Mouse (Mus musculus): ENCODE results near the gene Sptbn1. TPM values are rescaled to one million over a fixed set of nuclear protein-coding genes. Genes with fewer than 3 reads are reported as not detected.
"Not testable (repeated sequence)": the region's sequence is repeated elsewhere in the genome, so short reads cannot be mapped to it uniquely, and the experiment has no call there.

Sptbn1 gene
- polyA plus RNA-seq, 1 experiment, result 28.0 TPM

DNA sequence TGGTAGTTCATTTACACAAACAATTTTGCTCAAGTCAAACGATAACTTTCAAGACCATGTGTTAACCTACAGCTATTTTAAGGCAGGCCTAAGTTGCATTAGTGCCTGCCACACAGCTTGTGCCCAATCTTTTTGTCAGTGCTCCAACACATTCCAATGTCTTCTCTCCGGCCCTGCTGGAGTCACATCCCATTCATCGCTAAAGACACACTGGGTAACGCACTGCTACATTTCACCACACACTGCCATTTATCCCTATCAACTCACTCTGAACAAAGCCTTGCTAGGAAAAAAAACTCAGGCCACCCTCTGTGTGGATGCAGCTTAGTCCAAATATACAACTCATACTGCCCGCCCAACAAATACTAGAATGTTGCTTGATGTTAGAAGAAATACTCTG is 11.5 kb downstream of the Sptbn1 start:
- TF ChIP-seq CTCF (IDR thresholded peaks at IDR 0.05; ENCODE audit: extremely low read depth, insufficient read depth, insufficient read length, insufficient replicate concordance), result no peak
- TF ChIP-seq POLR2A (IDR thresholded peaks at IDR 0.05; ENCODE audit: low read depth, low read length), result no peak
- no peak for DNase-seq (ENCODE audit: low read depth in 1 of 2, low spot score in 2 of 2)
- Histone ChIP-seq H3K36me3 (ENCODE audit: control insufficient read depth, insufficient read depth, low read length) (no peaks in the 10 kb centered on the region), H3K27me3 (ENCODE audit: control insufficient read depth, insufficient read depth, low read length) (no peaks in the 10 kb centered on the region), H3K4me1 (ENCODE audit: control insufficient read depth, insufficient read depth, insufficient read length) (no peaks in the 10 kb centered on the region), H3K4me3 (ENCODE audit: extremely low read depth, insufficient read depth, insufficient read length) (no peak overlapping the region), H3K27ac (ENCODE audit: insufficient read depth, low read length) (no peak overlapping the region)
- WGBS, result 90% methylated on average over 5 of the region's 5 CpGs

DNA sequence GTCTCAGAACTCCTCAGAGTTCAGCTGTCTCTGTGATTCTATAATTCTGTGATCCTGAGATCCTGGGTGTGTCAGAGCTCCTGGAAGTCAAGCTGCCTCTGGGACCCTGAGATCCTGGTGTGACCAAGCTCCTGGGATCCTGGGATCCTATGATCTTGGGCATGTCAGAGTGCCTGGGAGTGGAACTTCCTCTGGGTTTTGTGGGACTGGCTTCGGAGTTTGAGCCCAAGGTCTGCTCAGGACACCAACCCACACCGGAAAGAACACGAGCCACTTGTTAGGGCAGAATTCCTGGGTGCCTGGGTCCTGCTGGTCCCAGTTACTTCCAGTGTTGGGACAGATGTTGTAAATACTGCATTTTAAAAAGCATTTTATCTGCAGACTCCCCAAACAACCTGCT is 12.8 kb downstream of the Sptbn1 start:
- not testable (repeated sequence) for H3K36me3 ChIP-seq (ENCODE audit: control insufficient read depth, insufficient read depth, low read length); H3K27ac ChIP-seq (ENCODE audit: insufficient read depth, low read length); H3K4me1 ChIP-seq (ENCODE audit: control insufficient read depth, insufficient read depth, insufficient read length); DNase-seq (ENCODE audit: low read depth in 1 of 2, low spot score in 2 of 2); H3K27me3 ChIP-seq (ENCODE audit: control insufficient read depth, insufficient read depth, low read length); H3K4me3 ChIP-seq (ENCODE audit: extremely low read depth, insufficient read depth, insufficient read length)
- 88% methylated on average over 3 of the region's 3 CpGs for WGBS

DNA sequence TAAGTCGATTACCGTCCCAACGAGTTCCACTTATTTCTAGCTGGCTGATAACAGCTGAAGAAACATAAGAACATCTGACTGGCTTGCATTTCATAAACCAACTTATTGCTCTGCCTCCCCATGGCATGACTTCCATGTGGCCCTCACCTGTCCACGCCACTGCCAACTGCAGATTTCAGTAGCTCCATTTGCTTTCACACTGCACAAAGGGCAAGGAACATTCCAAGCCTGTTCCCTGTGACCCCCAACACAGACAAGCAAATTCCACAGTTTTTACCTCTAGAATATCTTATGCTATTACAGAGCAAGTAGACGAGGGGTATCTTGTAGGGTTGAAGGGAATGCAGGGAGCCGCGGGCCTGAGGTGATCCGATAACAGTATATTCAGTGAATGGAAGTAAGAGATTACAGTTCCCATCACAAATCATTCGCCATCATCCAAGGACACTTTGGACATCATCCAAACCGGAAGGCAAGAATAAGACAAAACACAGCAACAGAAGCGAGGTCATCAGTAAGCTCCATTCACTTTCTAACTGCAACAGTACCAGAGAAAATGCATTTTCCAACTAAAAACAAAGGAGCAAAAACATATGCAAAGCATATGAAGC is 16.6 kb downstream of the Sptbn1 start:
- DNase-seq (ENCODE audit: low read depth in 1 of 2, low spot score in 2 of 2), result no peak
- TF ChIP-seq POLR2A (IDR thresholded peaks at IDR 0.05; ENCODE audit: low read depth, low read length) (no peak), CTCF (IDR thresholded peaks at IDR 0.05; ENCODE audit: extremely low read depth, insufficient read depth, insufficient read length, insufficient replicate concordance) (no peak)
- no peaks in the 10 kb centered on the region for H3K36me3 ChIP-seq (ENCODE audit: control insufficient read depth, insufficient read depth, low read length)
- no peaks in the 10 kb centered on the region for H3K4me1 ChIP-seq (ENCODE audit: control insufficient read depth, insufficient read depth, insufficient read length)
- no peak overlapping the region for H3K4me3 ChIP-seq (ENCODE audit: extremely low read depth, insufficient read depth, insufficient read length)
- no peak overlapping the region for H3K27ac ChIP-seq (ENCODE audit: insufficient read depth, low read length)
- 84% methylated on average over 11 of the region's 11 CpGs for WGBS
- no peaks in the 10 kb centered on the region for H3K27me3 ChIP-seq (ENCODE audit: control insufficient read depth, insufficient read depth, low read length)

DNA sequence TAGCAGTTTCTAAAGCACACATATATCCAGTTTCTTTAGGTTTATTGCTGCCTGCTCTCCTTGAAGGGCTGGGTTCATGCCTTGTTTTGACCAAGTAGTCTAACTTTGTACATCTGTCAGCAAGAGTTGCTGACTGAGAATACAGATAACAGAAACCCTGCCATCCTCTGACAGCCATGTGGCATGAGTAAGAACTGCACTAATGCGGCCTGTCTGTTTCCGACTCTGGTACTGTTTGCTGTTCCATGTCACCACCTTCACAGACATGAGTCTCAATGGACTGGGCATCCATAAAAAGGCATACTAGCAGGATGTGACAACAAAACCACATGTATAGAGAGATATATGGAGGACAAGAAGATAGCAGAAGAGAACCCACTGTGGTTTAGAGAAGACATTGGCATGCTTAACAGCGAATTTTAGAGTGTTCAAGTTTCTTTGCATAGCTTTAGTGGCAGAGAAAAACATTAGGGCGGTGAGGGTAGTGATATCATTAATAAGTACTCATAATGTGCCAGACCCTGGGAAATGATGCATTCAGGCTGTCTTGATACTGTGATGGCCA is 18.4 kb downstream of the Sptbn1 start:
- WGBS, result 90% methylated on average over 4 of the region's 4 CpGs
- Histone ChIP-seq H3K4me3 (ENCODE audit: extremely low read depth, insufficient read depth, insufficient read length) (no peak overlapping the region), H3K4me1 (ENCODE audit: control insufficient read depth, insufficient read depth, insufficient read length) (no peaks in the 10 kb centered on the region), H3K27ac (ENCODE audit: insufficient read depth, low read length) (no peak overlapping the region), H3K36me3 (ENCODE audit: control insufficient read depth, insufficient read depth, low read length) (no peaks in the 10 kb centered on the region), H3K27me3 (ENCODE audit: control insufficient read depth, insufficient read depth, low read length) (no peaks in the 10 kb centered on the region)
- no peak for TF ChIP-seq POLR2A (IDR thresholded peaks at IDR 0.05; ENCODE audit: low read depth, low read length)
- TF ChIP-seq CTCF (IDR thresholded peaks at IDR 0.05; ENCODE audit: extremely low read depth, insufficient read depth, insufficient read length, insufficient replicate concordance), result no peak
- DNase-seq (ENCODE audit: low read depth in 1 of 2, low spot score in 2 of 2), result no peak

DNA sequence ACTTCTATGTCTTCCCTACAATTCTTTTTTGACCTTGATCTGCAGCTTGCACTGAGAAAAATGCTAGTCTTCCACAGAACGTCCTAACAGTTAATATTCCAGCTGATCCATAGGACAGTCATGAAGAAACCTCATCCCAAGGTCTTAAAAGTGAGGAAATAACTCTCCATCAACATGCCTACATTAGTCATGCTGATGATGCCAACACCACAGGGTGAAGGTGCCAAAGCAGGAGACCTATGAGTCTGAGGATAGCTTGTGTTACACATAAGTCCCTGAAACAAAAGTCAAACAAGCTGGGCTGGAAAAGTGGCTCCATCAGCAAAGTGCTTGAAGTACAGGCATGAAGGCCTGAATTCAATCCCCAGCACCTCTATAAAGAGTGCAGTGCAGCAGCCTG is 20.9 kb downstream of the Sptbn1 start:
- Histone ChIP-seq H3K27me3 (ENCODE audit: control insufficient read depth, insufficient read depth, low read length) (no peaks in the 10 kb centered on the region), H3K4me1 (ENCODE audit: control insufficient read depth, insufficient read depth, insufficient read length) (no peaks in the 10 kb centered on the region), H3K36me3 (ENCODE audit: control insufficient read depth, insufficient read depth, low read length) (no peaks in the 10 kb centered on the region), H3K27ac (ENCODE audit: insufficient read depth, low read length) (no peak overlapping the region), H3K4me3 (ENCODE audit: extremely low read depth, insufficient read depth, insufficient read length) (no peak overlapping the region)
- 69% methylated on average over 1 of the region's 1 CpGs for WGBS
- no peak for DNase-seq (ENCODE audit: low read depth in 1 of 2, low spot score in 2 of 2)
- TF ChIP-seq POLR2A (IDR thresholded peaks at IDR 0.05; ENCODE audit: low read depth, low read length) (no peak), CTCF (IDR thresholded peaks at IDR 0.05; ENCODE audit: extremely low read depth, insufficient read depth, insufficient read length, insufficient replicate concordance) (no peak)

DNA sequence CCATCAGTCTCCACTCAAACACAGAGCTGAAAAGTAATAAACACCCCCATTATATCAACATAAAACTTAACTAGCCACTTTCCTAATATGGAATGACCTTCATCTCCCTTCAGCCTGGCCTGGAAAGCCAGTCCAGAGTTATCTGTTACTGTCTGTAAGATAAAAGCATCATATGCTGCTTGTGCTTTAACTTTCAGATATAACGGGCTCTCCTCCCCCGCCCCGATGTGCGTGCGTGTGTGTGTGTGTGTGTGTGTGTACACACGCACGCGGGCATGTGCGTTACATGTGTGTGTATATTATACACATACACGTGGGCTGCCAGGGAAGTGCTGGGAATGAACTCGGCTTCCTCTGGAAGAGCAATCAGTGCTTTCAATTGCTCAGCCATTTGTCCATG is 21.8 kb downstream of the Sptbn1 start:
- Histone ChIP-seq H3K4me1 (ENCODE audit: control insufficient read depth, insufficient read depth, insufficient read length) (no peaks in the 10 kb centered on the region), H3K36me3 (ENCODE audit: control insufficient read depth, insufficient read depth, low read length) (no peaks in the 10 kb centered on the region), H3K4me3 (ENCODE audit: extremely low read depth, insufficient read depth, insufficient read length) (no peak overlapping the region), H3K27me3 (ENCODE audit: control insufficient read depth, insufficient read depth, low read length) (no peaks in the 10 kb centered on the region), H3K27ac (ENCODE audit: insufficient read depth, low read length) (no peak overlapping the region)
- DNase-seq (ENCODE audit: low read depth in 1 of 2, low spot score in 2 of 2), result no peak
- 91% methylated on average over 11 of the region's 11 CpGs for WGBS
- TF ChIP-seq POLR2A (IDR thresholded peaks at IDR 0.05; ENCODE audit: low read depth, low read length) (no peak), CTCF (IDR thresholded peaks at IDR 0.05; ENCODE audit: extremely low read depth, insufficient read depth, insufficient read length, insufficient replicate concordance) (no peak)

DNA sequence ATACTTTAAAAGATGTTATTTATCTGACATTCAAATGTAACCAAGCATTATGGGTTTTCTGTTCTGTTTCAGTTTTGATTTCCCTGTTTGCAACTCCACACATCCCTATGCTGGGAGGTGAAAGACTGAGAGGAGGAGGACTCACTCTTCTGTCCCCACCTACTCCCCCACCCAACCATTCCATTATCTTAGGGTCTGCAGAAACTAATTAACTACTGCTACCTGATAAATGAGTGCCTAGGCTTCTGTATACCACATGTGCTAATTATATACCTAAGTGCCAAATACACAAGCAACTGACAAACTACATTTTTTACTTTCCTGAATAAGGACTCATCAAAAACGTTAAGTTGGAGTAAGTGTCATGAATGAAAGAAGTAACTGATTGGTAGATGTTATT is 23.8 kb downstream of the Sptbn1 start:
- DNase-seq (ENCODE audit: low read depth in 1 of 2, low spot score in 2 of 2), result no peak
- Histone ChIP-seq H3K4me1 (ENCODE audit: control insufficient read depth, insufficient read depth, insufficient read length) (no peaks in the 10 kb centered on the region), H3K27me3 (ENCODE audit: control insufficient read depth, insufficient read depth, low read length) (no peaks in the 10 kb centered on the region), H3K36me3 (ENCODE audit: control insufficient read depth, insufficient read depth, low read length) (no peaks in the 10 kb centered on the region), H3K27ac (ENCODE audit: insufficient read depth, low read length) (no peak overlapping the region), H3K4me3 (ENCODE audit: extremely low read depth, insufficient read depth, insufficient read length) (no peak overlapping the region)
- TF ChIP-seq CTCF (IDR thresholded peaks at IDR 0.05; ENCODE audit: extremely low read depth, insufficient read depth, insufficient read length, insufficient replicate concordance), result no peak
- TF ChIP-seq POLR2A (IDR thresholded peaks at IDR 0.05; ENCODE audit: low read depth, low read length), result no peak
- 63% methylated on average over 1 of the region's 1 CpGs for WGBS

Measured in spleen, adult 2 months (tissue).